Mouse (Mus musculus) spleen, postnatal 10 days (tissue): ENCODE data around the gene Castor1.
A peak's percentile ranks its signal among the peaks of the same experiment; 100 is the strongest.
"Not testable (repeated sequence)": the region's sequence is repeated elsewhere in the genome, so short reads cannot be mapped to it uniquely, and the experiment has no call there.

Experiments
- DNase-seq, 2 experiments: peaks; one replicate each; pipeline ENCODE4 v3.0.0; 2021 to 2022; ENCODE audit warnings: low spot score in 2 of 2

The Castor1 gene

DNA sequence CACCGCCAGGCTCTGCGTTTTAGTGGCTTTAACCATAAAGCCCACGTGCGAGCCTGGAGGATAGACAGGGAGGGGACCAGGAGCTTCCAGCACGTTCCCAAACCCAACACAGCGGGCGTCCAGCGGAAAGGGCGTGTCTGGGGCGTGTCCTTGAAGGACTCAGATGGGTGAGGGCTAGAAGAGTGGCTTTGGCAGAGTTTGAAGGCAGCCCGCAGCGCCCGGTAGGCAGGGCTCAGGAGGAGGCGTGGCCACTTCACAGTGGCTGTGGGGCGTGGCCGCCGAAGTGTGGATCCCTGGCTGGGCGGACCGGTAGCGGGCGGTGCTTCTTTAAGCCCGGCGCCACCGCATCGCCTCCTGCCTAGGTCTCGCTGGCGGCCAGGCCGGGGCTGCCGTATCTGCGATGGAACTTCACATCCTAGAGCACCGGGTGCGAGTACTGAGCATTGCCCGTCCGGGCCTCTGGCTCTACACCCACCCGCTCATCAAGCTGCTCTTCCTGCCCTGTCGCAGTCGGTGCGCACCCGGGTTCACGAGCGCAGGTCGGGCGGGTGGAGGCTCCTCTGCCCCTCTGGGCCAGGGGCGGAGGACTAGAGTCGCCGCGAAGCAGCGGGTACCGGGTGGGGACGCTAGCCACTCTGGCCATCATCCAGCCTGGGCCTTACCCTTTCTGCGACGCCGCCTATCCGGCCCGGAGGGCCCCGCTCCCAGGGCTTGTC lies at the start of gene Castor1:
Gene Castor1 (plus strand): TSS at position 312 of the 716 bp plus-strand sequence.
- DNase-seq, result peak; percentile 85 to 93

DNA sequence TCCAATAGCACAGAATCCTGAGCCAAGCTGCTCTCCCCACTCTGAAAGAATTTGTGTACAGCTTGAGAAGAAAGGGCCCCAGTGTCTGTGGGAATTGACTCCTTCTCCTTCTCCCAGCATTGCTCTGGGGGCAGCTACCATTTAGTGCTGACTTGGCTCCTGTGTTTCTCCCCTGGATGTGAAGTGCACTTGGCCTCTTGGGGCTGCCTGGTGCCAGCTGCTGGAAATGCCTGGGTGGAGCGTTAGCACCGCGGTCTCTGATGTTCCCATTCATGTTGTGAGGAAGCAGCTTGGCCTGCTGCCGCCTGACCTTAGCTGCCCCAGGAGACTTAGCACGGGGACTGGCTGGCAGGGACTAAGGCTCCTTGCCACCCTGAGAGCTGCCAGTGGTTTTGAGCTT lies 43.4 kb upstream of the Castor1 start:
- no peak for DNase-seq

DNA sequence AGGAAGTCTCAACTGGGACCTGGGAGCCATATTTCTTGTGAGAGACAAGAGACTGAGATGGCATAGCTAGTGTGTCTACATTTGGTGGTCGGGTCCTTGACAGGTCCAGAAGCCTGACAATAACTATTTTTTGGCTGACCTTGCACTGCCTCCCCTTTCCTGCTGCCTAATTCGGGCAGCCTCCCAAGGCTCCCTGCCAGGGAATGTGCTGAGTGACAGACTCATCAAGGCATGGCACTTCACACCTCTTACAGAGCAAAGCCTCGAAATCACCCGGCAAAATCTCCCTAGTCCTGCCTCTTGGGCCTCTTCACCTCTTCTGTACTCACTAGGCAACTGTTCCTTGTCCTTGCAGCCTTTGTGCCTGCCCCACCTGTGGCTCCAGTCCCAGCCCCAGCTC lies 40.3 kb upstream of the Castor1 start:
- no peak for DNase-seq

DNA sequence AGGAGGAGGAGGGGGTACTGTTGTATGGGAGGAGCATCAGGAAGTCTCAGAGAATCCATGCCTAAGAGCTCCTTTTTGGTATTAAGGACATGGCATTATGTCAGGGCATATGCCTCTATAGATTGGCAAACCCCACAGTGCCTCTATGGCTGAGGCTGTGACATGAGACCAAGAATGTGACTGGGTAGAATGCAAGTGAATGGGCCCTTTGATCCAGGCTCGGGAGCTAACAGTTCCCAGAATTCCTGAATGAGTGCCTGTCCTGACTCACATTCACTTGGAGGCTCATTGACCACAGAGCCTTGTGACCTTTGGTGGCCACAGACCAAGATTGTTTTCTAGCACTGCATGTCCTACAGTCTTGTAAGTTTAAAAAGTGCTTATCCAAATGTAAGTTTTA lies 36.0 kb upstream of the Castor1 start:
- no peak for DNase-seq

DNA sequence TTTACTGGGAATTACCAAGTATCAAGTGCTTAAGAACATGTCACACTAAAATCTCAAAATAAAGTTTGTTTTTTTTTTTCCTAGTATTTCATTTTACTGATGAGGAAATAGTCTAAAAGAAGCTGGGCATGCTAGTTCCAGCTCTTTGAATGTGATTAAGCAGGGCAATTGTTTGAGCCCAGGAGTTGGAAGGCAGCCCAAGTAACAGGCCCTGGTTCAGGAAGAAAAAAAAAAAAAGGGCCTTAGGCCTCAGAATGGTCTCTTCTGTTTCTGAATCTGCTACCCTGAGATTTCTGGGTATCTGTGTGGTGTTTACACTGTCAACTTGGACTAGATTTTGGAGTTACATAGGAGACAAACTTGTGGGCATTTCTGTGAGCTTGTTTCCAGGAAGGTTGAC lies 34.5 kb upstream of the Castor1 start:
- DNase-seq, result no peak

DNA sequence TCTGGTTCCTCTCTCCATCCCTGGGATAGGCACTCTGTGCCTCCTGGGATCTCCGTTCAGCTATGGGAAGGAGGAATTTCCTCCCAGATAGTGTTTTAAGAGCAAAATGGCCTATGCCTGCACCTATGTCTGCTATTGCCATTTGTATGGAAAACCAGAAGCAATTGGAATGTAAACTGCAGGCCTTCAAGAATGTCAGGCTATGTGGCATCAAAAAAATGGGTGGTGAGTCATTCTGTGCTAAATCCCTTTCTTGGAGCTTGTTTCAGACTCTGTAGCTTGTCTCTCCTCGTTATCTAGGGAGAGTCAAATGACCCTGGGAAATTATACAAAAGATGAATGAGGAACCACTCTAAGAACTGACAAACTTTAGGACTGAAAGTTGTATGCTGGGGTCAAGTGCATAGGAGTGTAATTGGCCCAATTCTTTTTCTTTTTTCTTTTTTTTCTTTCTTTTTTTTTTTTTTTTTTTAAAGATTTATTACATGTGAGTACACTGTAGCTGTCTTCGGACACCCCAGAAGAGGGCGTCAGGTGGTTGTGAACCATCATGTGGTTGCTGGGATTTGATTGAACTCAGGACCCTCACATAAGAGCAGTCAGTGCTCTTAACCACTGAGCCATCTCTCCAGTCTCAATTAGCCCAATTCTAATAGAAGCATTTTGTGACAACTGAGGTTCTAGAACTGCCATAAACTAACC lies 33.6 kb upstream of the Castor1 start:
- peak in 1 of 2 experiments; percentile 29 for DNase-seq

DNA sequence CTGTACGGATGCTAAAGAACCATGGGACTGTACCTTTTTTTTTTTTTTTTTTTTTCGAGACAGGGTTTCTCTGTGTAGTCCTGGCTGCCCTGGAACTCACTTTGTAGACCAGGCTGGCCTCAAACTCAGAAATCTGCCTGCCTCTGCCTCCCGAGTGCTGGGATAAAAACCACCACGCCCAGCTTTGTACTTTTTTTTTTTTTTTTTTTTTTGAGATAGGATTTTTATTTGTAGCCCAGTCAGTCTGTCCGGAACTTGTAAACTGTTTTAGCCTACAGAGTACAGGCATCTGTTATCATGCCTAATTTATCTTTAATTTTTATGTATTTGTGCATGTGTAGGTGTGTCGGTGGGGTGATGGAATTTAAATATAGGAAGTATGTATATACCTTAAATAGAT lies 32.5 kb upstream of the Castor1 start:
- not testable (repeated sequence) for DNase-seq

DNA sequence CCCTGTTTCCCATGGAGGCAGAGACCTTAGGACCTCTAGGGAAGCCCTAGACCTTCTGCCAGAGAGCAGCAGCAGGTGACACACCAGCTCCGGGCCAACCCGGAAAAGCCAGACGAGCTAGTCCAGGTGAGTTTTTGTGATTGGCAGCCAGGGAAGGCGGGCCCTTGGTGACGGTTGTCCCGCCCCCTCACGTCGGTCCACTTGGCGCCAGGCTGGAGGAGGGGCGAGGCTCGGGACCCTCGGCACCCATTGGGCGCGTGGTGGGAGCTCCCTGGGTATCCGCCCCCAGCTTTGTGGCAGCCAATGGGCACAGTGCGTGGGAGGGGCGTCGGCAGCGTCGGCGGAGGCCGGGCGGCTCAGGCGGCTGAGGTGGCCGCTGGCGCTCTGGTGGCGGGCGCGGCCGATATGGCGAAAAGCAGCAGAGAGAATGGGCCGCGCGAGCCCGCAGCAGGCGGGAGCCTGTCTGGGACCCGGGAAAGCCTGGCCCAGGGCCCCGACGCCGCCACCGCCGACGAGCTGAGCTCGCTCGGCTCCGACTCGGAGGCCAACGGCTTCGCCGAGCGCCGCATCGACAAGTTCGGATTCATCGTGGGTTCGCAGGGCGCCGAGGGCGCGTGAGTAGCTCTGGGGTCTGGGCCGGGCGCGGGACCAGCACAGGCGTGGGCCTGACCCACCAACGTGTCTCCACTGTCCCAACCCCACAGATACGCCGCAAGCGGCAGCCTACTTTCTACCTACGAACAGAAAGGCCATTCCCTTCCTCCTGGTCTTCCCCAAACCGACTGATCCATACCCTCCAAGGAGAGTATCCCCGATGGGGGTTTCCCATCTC lies 31.3 kb upstream of the Castor1 start, which contains the start of gene Tbc1d10a:
Gene Tbc1d10a (plus strand): TSS at position 304 of the 832 bp plus-strand sequence.
- DNase-seq, result peak; percentile 96 to 99

DNA sequence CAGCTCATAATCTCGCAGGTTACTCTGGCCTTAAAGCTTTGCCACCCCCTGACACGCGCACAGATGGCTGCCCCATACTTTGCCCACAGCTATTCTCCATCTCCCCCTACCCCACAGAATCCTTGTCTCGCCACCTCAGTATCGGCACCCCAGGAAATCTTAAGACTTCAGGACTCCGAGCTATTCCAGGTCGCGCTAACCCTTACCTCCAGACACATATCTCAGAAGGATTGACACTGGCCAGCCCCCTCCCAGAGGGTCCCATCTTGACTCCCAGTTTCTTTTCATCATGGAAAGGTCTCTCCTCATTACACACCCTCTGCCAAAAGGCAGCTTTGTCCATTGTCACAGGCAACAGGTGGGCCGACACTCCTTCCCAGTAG lies 30.7 kb upstream of the Castor1 start:
- no peak for DNase-seq

DNA sequence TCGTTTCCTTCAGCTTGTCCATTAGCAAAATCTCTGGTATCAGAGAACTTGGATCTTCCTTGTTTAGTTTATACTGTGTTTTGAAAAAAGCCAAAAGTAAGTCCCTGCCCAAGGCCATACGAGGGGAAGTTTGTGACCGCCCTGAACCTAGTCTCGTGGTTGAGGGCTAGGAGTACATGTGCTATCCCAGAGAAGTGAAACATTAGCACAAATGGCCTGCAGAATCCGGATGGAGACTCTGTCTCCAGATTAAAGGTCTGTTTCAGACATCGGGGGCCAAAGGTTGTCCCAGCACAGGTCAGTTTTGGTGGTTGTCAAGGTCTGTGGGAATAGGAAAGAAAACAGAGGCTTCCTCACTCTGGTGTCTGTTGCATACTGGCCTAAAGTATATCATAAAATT lies 28.8 kb upstream of the Castor1 start:
- DNase-seq, result no peak

DNA sequence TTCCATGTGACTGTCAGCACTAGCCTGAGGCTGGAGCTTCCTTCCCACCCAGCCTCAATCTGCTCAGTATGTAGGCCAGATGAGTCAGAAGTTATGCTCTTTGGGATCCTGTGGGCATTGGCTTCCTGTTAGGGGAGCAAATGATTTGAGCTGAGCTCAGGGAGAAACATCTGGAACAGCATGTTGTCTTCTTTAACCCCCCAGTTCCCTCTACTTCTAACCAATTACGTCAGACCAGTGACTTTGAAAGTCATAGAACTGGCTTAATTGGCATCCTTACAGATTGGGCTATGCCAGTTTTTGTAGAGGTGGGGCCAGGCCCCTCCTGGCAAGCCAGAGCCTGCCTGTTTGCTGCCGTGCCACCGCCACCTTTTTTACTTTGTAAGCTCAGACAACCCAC lies 27.3 kb upstream of the Castor1 start:
- DNase-seq, result no peak

DNA sequence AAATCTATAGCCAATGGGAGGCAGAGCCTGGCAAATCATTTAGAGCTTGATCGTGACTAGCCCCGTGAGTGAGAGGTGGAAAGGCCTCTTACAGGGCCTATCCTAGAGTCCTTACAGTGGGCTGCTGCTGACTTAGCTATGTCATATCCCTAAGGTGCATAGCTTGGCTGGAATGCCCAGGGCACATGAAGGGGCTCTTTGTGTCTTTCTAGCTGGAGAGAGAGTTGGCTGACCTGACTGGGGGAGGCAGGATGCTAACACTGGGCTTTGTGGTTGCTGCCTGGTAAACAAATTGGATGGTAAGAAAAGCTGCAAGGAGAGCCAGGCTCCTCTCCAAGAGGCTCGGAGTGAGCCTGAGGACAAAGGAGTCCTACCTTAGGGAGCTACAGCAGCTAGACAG lies 25.3 kb upstream of the Castor1 start:
- DNase-seq, result no peak

DNA sequence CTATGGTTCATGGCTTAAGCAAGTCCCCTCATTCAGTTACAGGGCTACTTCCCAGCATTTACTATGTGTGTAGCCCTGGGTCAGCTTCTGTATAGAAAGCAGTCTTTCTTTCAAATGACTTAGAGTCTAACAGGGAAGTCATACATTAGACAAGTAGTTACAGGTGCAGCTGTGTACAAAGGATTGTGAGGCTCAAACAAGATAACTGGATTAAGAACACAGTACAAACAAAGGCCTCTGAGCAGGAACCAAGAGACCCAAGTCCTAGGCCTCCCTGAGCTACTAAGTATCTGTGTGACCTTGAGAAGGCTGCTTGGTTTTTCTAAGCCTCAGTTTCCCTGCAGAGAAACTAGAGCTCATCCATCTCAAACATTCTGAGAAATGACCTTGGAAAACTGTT lies 24.6 kb upstream of the Castor1 start:
- no peak for DNase-seq

DNA sequence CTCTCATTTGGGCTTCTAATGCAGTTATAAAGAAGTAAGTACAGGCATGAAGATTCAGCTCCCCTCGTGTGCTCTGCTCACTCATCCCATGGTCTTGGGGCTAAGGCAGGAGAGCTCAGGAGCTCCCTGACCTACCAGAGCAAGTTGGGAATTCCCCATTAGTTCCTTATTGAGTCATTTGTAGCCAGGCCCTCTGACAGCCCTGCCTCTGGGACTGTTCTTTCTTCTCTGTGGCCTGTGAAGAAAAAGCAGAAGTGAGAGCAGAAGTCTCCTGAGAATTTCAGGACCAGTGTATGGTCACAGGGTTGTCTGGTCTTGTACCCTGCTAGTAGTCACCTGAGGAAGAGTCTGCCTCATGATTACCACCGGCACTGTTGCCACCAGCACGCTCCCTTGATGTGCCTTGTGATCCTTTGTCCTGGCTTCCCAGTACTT lies 22.4 kb upstream of the Castor1 start:
- DNase-seq, result no peak

DNA sequence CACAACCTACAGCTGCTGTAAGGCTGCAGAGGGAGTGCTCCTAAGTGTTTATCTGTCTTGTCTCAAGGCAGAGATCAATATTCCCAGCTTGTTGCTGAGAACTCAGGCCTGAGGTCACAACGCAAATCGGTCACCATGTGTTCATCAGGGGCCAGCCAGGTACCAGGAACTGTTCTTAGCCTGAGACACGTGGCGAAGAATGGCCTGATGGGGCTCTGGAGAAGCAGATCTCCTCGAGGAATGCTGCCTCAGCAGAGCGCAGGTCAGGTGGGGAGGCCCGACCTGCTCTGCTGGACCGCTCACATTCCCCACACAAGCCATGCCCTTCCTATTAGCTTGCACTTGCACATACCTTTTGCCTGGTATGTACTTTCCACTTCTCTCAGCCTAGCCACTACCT lies 21.4 kb upstream of the Castor1 start:
- DNase-seq, result no peak

DNA sequence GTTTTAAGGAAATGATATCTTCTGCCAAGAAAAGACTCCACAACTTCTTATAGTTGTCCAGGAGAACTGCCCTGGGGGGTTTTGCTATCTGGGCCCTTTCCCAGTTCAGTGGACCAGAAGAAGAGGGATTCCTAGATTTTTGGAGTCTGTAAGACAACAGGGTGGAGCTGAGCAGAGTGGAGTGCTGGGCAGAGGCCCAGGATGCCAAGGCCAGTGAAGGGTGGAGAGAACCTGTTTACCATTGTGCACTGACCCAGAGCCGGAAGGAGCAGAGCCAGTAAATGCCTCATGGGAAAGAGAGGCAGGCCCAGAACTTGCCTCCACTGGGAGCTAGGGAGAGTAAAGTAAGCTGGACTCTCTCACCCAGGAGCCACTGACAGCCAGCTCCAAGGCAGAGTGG lies 20.3 kb upstream of the Castor1 start:
- DNase-seq, result no peak

DNA sequence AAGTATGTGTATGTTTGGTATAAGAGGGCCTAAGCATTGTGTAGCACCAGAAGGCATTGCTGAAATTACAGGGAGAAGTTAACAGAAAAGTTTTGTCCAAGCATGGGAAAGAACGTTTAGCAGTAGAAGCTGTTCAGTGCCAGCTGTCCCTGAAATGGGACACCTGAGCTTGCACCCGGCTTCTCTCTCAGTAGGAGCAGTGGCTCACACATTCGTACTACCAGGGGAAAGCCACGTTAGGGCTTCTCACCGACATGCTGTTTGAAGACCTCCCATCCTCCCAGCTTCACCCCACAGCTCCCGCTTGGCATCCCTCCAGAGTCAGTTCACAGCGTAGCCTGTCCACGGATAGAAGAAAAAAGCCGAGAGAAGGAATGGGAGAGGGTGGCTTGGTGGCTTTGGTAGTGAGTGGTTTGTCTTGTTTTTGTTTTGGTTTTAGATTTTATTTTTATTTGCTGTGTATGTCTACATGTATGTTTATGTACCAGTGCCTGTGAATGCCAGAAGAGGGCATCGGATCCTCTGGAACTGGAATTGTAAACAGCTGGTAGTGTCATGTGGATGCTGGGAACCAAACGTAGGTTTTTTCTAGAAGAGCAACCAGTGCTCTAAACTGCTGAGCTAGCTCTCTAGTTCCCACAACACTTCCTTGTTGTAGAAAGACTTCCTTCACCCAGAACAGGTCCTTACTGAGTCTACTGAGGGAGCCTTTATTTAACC lies 15.9 kb upstream of the Castor1 start:
- no peak for DNase-seq

DNA sequence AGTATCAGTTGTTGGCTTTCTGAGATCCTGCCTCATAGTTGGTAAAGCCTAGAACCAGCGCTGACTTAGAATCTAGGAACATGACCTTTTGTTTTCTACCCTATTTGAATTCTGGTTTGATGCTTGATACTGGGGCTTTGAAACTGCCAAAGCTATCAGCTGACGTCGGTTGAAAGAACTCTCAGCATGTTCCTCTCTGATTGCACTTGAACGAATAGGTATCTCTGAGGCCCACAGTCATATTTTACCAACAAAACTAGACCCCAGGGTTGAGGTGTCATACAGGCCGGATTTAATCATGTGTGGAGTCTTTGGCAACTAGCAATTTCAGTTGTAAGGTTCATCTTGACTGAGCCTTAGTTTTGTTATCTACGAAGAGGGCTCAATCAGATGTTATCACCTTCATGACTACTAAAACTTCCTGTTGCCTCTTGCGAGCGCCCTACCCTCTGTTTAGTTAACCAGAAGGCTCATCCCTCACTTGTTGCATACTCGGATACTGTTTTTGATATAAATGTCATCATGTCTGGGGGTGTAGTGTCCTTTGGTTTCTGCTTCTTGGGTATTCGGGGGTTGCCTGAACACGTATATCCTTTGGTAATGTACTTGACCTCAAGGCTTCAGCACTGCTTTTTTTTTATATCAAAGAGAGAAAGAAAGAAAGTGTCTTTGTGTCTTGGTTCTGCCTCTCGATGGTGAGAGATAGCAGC lies 14.9 kb upstream of the Castor1 start:
- no peak for DNase-seq

DNA sequence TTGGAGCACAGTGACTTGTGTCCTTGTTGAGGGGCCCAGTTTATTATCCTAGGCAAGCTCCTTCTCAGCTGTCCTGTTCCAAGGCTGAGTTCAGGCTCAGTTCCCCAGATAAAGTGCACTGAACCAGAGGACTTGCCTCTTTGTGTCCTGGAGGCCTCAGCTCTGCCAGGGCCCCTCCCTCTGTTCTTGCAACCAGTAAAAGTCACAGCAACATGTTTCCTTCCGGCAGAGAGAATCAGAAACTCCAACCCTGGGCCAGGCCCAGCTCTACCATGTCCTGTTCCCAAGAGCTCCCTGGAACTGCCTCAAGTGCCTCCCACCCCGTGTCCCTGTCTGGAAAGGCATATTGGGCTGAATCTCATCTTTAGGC lies 14.3 kb upstream of the Castor1 start:
- DNase-seq, result no peak

DNA sequence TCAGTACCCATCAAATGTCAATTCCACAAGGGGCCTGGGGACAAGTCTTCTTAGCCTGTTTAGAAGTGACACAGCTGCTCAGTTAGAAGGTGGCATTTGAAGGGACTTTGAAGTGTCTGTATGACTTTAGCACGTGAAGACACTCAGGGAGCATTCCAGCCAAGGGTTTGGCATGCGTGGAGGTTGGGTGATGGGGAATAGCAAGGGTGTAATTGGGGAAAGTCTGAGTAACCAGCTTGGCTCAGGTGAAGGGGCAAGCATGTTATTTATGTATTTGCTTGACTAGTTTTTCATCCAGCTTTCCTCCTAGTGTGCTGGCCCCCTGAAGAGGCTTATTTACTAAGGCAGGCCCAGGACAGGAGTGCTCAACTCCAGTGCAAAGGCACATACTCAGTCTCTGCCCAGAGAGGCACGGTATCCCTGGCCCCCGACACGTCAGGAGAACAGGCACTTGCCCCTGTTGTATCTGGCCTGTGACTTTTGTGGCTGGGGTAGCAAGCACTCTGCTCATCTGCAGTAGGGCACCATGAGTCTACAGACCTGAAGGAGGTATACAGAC lies 12.8 kb upstream of the Castor1 start:
- DNase-seq, result no peak

DNA sequence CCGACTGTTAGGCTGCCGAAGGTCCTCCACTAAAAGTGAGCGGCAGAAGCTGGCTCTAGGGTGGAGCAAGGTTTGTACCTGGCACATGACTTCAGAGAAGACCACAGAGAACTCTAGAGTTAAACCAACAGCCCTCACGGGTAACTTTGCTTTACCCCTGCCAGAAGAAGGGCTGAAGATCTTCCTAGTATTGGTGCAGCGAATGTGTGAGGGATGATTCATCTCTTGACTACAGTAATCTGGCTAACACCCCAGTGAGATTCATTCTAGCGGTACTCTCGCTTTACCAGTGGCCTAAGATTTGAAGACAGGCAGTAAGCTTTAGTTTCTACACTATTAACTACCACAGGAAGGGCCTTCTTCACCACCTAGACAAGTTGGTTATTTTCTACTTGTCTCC lies 12.1 kb upstream of the Castor1 start:
- DNase-seq, result no peak
